Mouse (Mus musculus) megakaryocyte, embryonic 14.5 days (primary cell): ENCODE data around the gene Ube2s.

Source experiments
- FLI1 ChIP-seq: IDR thresholded peaks from 2 replicates; pipeline ENCODE4 v1.6.1; 2012; ENCODE audit warnings: low read length, inconsistent platforms, mixed read lengths
- GATA1 ChIP-seq: IDR thresholded peaks from 3 replicates; pipeline ENCODE4 v1.6.1; 2012; ENCODE audit warnings: mixed read lengths, low read length, inconsistent platforms, borderline replicate concordance

GRCm38 (mm10) chr7:4776131-4776530, 36.3 kb downstream of the Ube2s start:
- TF ChIP-seq GATA1 (no peak), FLI1 (no peak)
